Mouse (Mus musculus): ENCODE results near the gene Capzb.

GRCm38 (mm10) chr4:139231163-139231562, 38.5 kb downstream of the Capzb start:
- no peak for TF ChIP-seq CTCF (conservative IDR thresholded peaks at IDR 0.05; ENCODE audit: low read length)
- no peak for TF ChIP-seq POU5F1 (IDR thresholded peaks at IDR 0.05; ENCODE audit: borderline replicate concordance, low read length)
- no peak for TF ChIP-seq NANOG (IDR thresholded peaks at IDR 0.05; ENCODE audit: borderline replicate concordance, low read length)
